Mouse (Mus musculus) G1E (cell line): ENCODE measurements around the gene B3galt5.

Experiments
- CTCF ChIP-seq: IDR thresholded peaks from 2 replicates; pipeline ENCODE4 v1.5.1; 2012; ENCODE audit warnings: low read depth, low read length, inconsistent platforms, mixed read lengths
- GATA1 ChIP-seq: IDR thresholded peaks from 2 replicates; pipeline ENCODE4 v1.6.1; 2012; ENCODE audit warnings: borderline replicate concordance, low read length, inconsistent platforms, mixed read lengths
- POLR2AphosphoS5 ChIP-seq: IDR thresholded peaks from 2 replicates; pipeline ENCODE4 v1.6.1; 2012; ENCODE audit warnings: low read depth, low read length, inconsistent platforms; ENCODE audit not compliant: insufficient replicate concordance
- TAL1 ChIP-seq: conservative IDR thresholded peaks from 2 replicates; pipeline ENCODE4 v1.6.1; 2012; ENCODE audit warnings: low read depth, low read length, inconsistent platforms, mixed read lengths

- TF ChIP-seq CTCF (no peak), GATA1 (no peak), TAL1 (no peak), POLR2AphosphoS5 (no peak)
Observed at GRCm38 (mm10) chr16:96292530-96293173, 57.1 kb downstream of the B3galt5 start.
